Mouse (Mus musculus): Measurements from ENCODE around the gene Nadk.

GRCm38 (mm10) chr4:155571442-155571841 lies 9.3 kb downstream of the Nadk start:
- no peak for TF ChIP-seq CTCF (IDR thresholded peaks at IDR 0.05; ENCODE audit: low read depth)
- no peak for TF ChIP-seq EP300 (IDR thresholded peaks at IDR 0.05; ENCODE audit: low read depth)
